Mouse (Mus musculus) limb, embryonic 10.5 days (tissue): ENCODE results near the gene Atxn3. TPM values are rescaled to one million over a fixed set of nuclear protein-coding genes. Genes with fewer than 3 reads are reported as not detected.

Source experiments
- DNase-seq: peaks from one replicate; pipeline ENCODE4 v3.0.0-alpha.2; 2017; ENCODE audit warnings: low spot score
- H3K27ac ChIP-seq: fragments of 300-500 bp; sonication (generic); 2 replicates; pipeline ENCODE4 v1.5.1; 2016; ENCODE audit warnings: mild to moderate bottlenecking
- H3K27me3 ChIP-seq: fragments of 300-500 bp; sonication (generic); 2 replicates; pipeline ENCODE4 v1.6.1; 2016; ENCODE audit warnings: low read depth, mild to moderate bottlenecking; ENCODE audit not compliant: poor library complexity, severe bottlenecking
- H3K36me3 ChIP-seq: fragments of 300-500 bp; sonication (generic); 2 replicates; pipeline ENCODE4 v1.6.1; 2016; ENCODE audit warnings: mild to moderate bottlenecking, moderate library complexity
- H3K4me1 ChIP-seq: fragments of 300-500 bp; sonication (generic); 2 replicates; pipeline ENCODE4 v1.6.1; 2016
- H3K4me3 ChIP-seq: fragments of 300-500 bp; sonication (generic); 2 replicates; pipeline ENCODE4 v1.5.1; 2016; ENCODE audit warnings: mild to moderate bottlenecking, moderate library complexity
- H3K9me3 ChIP-seq: fragments of 300-500 bp; sonication (generic); replicated peaks from 2 replicates; pipeline ENCODE4 v1.6.1; 2016; ENCODE audit warnings: mild to moderate bottlenecking
- WGBS: fragments of 180-500 bp; shearing (Covaris S2); methylation state at CpG from one replicate; pipeline ENCODE4 v1.1.7; 2016; 5-methylcytosine and 5-hydroxymethylcytosine counted together
- polyA plus RNA-seq: library from polyadenylated mRNA; unstranded; fragments of >200 nt; fragmentation: Nextera tagmentation; extraction: Ambion mirVana; gene quantifications from 2 replicates; pipeline ENCODE4 v1.2.1, GENCODE M21; 2016

The Atxn3 gene
- polyA plus RNA-seq, 1 experiment from 2014 or later: 8.3 TPM

DNA sequence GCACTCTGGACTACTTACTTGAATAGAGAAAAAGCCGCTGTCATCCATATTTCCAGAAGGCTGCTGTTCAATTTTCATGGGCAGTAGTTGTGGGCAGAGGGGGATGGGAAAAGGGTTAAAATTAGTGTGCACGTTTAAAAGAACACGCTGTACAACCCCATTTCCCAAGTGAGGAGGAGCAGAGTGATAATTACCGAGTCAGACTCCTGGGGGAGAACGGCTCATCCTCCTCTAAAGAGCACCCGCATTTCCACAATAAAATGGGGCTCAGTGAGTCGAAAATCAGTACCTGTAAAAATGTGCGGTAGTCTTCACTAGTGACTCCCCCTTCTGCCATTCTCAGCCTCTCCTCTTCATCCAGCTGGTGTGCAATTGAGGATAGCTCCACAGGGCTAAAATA is 10.1 kb downstream of the Atxn3 start:
- H3K36me3 ChIP-seq: peaks cover 46% of the 10 kb centered on the region
- no peaks in the 10 kb centered on the region for H3K27me3 ChIP-seq
- DNase-seq: no peak
- H3K4me3 ChIP-seq: no peak overlapping the region
- WGBS: 91% methylated on average over 8 of the region's 8 CpGs
- H3K4me1 ChIP-seq: no peaks in the 10 kb centered on the region
- H3K27ac ChIP-seq: no peak overlapping the region
- H3K9me3 ChIP-seq: no peaks in the 10 kb centered on the region

DNA sequence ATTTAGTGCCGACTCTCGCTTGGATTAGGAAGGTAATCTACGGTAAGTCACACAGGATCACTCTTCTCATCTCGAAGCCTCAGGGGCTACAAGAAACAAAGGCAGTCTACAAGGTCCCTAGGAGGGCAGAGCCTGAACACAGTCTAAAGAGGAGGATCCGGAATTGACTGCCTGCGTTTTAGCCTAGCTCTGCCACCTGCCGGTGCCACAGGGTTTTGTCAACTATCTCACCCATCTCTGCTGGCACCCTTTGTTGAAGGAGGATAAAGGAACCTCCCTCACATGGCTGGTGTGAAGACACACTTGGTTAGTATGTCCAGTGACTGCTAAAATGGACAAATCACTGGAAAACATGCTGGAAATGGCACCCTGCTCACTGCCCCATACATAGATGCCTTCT is 20.5 kb downstream of the Atxn3 start:
- WGBS: 88% methylated on average over 7 of the region's 7 CpGs
- Histone ChIP-seq H3K36me3 (peaks cover 87% of the 10 kb centered on the region), H3K27me3 (no peaks in the 10 kb centered on the region), H3K27ac (no peak overlapping the region), H3K9me3 (no peaks in the 10 kb centered on the region), H3K4me3 (no peak overlapping the region), H3K4me1 (no peaks in the 10 kb centered on the region)
- DNase-seq: no peak

DNA sequence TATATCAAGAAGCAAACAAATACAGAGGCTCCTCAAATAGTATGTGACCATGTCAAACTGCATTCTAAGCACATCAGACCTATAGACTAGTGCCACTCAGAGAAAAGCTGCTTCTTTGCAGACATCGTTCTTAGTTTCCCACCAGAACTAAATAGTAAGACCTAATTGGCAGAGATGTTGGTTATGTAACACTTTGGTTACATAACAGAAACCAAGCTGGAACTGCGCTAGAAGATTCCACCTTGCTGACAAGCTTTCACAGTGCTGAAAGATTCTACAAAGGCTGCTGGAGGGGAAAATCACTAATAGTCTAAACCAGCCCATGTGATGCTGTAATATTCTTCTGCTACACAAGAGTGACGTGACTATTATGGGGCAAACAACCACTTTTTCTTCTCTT is 22.8 kb downstream of the Atxn3 start:
- Histone ChIP-seq H3K4me3 (no peak overlapping the region), H3K4me1 (no peaks in the 10 kb centered on the region), H3K27me3 (no peaks in the 10 kb centered on the region), H3K27ac (no peak overlapping the region), H3K36me3 (peaks cover 90% of the 10 kb centered on the region), H3K9me3 (no peaks in the 10 kb centered on the region)
- 92% methylated on average over 3 of the region's 3 CpGs for WGBS
- no peak for DNase-seq

DNA sequence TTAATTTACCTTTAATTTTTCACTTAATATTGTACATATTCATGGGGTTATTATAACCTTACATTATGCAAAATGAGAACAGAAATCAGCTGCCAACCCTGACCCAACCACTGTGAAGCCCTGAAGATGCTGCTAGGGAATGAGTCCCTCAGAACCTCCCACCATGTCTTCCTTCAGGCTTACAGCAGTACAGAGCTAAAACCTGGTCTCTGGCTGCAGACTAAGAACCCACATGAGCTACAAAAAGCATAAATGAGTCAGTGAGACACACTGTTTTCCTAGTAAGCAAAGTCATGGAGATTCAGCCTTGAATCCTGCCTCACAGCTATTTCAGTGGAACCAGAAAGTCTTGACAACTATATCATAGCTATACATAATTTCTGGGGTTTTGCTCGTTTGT is 29.6 kb downstream of the Atxn3 start:
- Histone ChIP-seq H3K27me3 (no peaks in the 10 kb centered on the region), H3K27ac (no peak overlapping the region), H3K4me1 (no peaks in the 10 kb centered on the region), H3K4me3 (no peak overlapping the region), H3K36me3 (peaks cover 99% of the 10 kb centered on the region), H3K9me3 (no peaks in the 10 kb centered on the region)
- DNase-seq: no peak
- WGBS: 90% methylated on average over 1 of the region's 1 CpGs

DNA sequence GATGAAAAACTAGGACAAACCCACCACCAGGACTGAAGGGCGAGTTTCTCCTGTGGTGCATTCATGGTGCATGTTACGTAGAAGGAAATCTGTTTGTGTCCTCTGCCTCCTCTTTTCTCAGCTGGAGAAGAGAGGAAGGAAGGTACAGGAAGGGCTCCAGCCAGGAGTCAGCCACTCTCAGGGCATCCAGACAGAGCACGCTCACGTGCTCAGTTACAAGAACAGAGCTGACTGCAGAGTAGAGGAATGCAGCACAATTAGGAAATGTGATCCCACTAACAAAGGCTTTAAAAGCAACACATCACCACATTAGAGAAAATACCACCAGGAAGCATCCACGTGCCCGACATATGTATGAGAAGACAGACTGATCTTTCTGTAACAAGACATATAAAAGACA is 35.7 kb downstream of the Atxn3 start:
- 83% methylated on average over 6 of the region's 6 CpGs for WGBS
- H3K9me3 ChIP-seq: no peaks in the 10 kb centered on the region
- H3K4me3 ChIP-seq: no peak overlapping the region
- H3K27ac ChIP-seq: no peak overlapping the region
- H3K27me3 ChIP-seq: no peaks in the 10 kb centered on the region
- H3K36me3 ChIP-seq: peaks cover 52% of the 10 kb centered on the region
- no peak for DNase-seq
- H3K4me1 ChIP-seq: no peaks in the 10 kb centered on the region

DNA sequence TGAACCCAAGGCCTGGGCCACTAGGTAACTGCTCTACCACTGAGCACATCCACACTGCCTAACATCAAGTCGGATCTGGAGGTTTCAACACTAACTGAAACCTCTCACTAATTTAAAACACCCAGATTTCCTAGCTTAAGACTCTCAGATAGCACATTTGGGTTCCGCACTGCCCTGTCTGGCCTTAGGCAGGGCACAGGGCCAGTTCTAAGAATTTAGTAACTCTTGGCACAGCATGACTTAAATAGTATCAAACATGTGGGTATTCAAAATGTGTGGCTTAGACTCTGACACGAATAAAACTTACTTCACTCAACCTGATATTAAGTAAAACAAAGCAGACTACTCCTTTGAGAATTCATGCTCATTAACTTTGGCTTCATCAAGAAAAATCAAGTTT is 38.2 kb downstream of the Atxn3 start:
- WGBS: 89% methylated on average over 3 of the region's 3 CpGs
- no peak for DNase-seq
- no peaks in the 10 kb centered on the region for H3K27me3 ChIP-seq
- no peak overlapping the region for H3K4me3 ChIP-seq
- H3K36me3 ChIP-seq: peaks cover 27% of the 10 kb centered on the region
- no peaks in the 10 kb centered on the region for H3K4me1 ChIP-seq
- H3K27ac ChIP-seq: no peak overlapping the region
- no peaks in the 10 kb centered on the region for H3K9me3 ChIP-seq

DNA sequence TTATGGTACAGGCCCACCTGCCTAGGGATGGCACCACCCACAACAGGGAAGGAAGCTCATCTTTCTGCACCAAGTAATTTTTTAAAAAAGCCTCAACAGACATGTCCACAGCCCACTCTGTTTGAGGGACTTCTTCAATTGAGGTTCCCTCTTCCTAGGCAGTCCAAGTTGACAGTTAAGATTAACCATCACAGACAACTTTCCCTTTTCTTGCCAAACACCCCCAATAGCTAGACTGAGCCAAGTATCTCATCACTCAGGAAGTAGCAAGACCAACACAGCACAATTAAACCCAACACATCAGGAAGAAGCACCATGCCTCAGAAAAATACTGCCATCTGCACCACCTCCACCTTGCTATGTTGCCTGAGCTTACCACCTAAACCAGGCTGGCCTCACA is 40.9 kb downstream of the Atxn3 start:
- H3K4me1 ChIP-seq: peaks cover 7% of the 10 kb centered on the region
- no peak for DNase-seq
- H3K27me3 ChIP-seq: no peaks in the 10 kb centered on the region
- no peaks in the 10 kb centered on the region for H3K9me3 ChIP-seq
- no peak overlapping the region for H3K4me3 ChIP-seq
- H3K27ac ChIP-seq: no peak overlapping the region
- H3K36me3 ChIP-seq: peaks cover 1% of the 10 kb centered on the region

DNA sequence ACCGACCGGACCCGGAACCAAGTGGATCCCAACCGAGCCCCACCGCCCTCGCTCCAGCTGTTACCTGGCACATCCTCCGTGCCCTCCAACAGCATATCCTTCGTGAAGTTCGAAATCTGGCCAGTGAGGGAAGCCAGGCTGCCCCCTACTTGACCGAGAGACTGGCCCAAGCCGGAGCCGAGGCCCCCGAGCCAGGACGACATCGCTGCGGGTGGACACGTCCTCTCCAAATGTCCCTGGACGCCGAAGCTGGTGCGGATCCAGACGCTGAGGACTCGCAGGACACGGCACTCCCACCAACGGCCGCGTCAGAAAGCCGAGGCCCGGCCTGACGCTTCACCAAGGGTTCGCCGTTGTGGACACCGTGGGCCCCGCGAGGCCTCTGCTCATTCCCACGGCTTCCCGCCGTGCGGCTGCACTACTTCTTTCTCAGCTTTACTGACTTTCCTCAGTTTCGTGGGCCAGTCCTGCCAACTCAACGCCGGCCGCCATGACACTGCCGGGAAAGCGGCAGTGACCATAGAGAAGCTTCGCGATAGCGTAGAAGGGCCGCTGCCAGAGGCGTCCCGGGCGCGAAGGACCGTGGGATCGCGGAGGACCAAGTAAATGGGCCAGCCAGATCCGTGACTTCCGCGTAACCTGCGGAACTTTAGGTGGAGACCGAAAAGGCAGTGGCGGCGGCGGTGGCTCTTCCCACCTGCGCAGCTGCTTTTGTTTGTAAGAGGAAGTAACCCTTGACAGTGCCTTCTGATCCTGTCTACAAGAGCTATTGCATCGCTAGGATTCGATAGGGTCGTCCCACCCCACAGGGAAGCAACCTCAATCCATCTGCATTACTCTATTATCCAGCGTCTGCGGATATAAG is 45.2 kb downstream of the Atxn3 start, which contains the start of gene Trip11:
Gene Trip11, minus strand, starts transcription at position 642 of the 865 bp plus-strand sequence.
- no peaks in the 10 kb centered on the region for H3K9me3 ChIP-seq
- peak within 1 kb of the TSS; percentile 96 for H3K4me3 ChIP-seq
- peaks cover 17% of the 10 kb centered on the region for H3K4me1 ChIP-seq
- peaks cover 17% of the 10 kb centered on the region for H3K36me3 ChIP-seq
- WGBS: under 1% methylated on average over 69 of the region's 69 CpGs
- no peaks in the 10 kb centered on the region for H3K27me3 ChIP-seq
- H3K27ac ChIP-seq: peak within 1 kb of the TSS; percentile 92
- DNase-seq: peak; percentile 86

DNA sequence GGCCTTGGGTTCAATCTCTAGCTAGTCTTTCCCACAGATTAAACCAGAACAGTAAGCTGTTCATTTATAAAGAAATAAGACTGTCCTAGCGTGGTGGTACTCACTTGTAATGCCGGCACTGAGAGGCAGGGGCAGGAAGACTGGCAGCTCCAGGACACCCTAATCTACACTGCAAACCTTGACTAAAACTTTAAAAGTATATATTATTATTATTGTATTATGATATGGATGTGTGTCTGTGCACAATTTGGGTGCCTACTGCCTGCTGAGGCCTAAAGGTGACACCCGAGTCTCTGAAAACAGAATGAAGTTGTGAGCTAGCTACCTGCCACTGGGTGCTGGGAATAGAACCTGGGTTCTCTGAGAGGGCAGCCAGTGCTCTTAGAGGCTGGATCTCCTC is 46.7 kb downstream of the Atxn3 start:
- H3K27me3 ChIP-seq: no peaks in the 10 kb centered on the region

DNA sequence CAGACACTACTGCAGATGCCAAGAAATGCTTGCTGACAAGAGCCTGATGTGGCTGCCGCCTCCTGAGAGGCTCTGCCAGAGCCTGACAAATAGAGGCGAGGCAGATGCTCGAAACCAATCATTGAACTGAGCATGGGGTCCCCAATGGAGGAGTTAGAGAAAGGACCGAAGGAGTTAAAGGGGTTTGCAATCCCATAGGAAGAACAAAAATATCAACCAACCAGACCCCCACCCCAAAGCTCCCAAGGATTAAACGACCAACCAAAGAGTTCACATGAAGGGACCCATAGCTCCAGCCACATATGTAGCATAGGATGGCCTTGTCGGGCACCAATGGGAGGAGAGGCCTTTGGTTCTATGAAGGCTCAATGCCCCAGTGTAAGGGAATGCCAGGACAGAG is 47.7 kb downstream of the Atxn3 start:
- H3K4me3 ChIP-seq: no peak overlapping the region
- 95% methylated on average over 6 of the region's 6 CpGs for WGBS
- H3K27ac ChIP-seq: no peak overlapping the region
- H3K9me3 ChIP-seq: no peaks in the 10 kb centered on the region
- H3K27me3 ChIP-seq: no peaks in the 10 kb centered on the region
- peaks cover 17% of the 10 kb centered on the region for H3K4me1 ChIP-seq
- H3K36me3 ChIP-seq: peaks cover 26% of the 10 kb centered on the region
- DNase-seq: no peak

More for the DNA sequence above, 46.7 kb downstream of the Atxn3 start:
- no peak for DNase-seq
- peaks cover 17% of the 10 kb centered on the region for H3K4me1 ChIP-seq
- WGBS: 92% methylated on average over 3 of the region's 3 CpGs
- no peaks in the 10 kb centered on the region for H3K9me3 ChIP-seq
- peak overlapping the region; percentile 96 for H3K4me3 ChIP-seq
- no peak overlapping the region for H3K27ac ChIP-seq
- peaks cover 24% of the 10 kb centered on the region for H3K36me3 ChIP-seq

DNA sequence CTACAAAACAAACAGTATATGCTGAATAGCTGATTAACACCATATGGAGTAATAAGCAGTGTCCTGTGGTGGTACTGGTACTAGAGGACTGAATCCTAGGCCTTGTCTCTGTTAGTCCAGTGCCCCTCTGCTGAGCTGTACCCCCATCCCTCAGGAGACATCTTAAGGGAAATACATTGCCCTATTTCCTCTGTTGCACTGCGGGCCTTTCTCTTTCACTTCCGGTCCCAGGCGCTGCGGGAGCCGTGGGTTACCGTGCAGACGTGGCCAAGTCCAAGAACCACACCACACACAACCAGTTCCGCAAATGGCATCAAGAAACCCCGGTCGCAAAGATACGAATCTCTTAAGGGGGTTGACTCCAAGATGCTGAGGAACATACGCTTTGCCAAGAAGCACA is 52.2 kb downstream of the Atxn3 start:
- H3K4me1 ChIP-seq: no peaks in the 10 kb centered on the region
- whole genome bisulfite sequencing: 96% methylated on average over 12 of the region's 12 CpGs
- H3K36me3 ChIP-seq: peaks cover 46% of the 10 kb centered on the region
- H3K4me3 ChIP-seq: no peak overlapping the region
- DNase-seq: no peak
- no peaks in the 10 kb centered on the region for H3K27me3 ChIP-seq
- no peaks in the 10 kb centered on the region for H3K9me3 ChIP-seq
- H3K27ac ChIP-seq: no peak overlapping the region

DNA sequence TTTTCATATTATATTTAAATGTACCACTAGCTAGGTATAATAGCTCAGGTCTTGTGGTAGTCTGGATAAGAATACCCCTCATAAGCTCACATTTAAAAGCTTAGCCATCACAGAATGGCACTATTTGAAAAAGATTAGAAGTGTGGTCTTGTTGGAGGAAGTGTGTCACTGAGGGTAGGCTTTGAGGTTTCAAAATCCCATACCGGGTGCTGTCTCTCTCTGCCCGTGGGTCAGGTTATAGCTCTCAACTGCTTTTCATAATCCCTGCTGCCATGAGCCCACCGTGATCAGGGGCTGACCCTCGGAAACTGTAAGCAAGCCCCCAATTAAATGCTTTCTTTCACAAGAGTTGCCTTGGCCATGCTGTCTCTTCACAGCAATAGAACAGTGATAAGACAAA is 53.1 kb downstream of the Atxn3 start:
- Histone ChIP-seq H3K9me3 (no peaks in the 10 kb centered on the region), H3K4me3 (no peak overlapping the region), H3K36me3 (peaks cover 51% of the 10 kb centered on the region), H3K27me3 (no peaks in the 10 kb centered on the region), H3K27ac (no peak overlapping the region), H3K4me1 (no peaks in the 10 kb centered on the region)
- 91% methylated on average over 4 of the region's 4 CpGs for WGBS
- DNase-seq: no peak

DNA sequence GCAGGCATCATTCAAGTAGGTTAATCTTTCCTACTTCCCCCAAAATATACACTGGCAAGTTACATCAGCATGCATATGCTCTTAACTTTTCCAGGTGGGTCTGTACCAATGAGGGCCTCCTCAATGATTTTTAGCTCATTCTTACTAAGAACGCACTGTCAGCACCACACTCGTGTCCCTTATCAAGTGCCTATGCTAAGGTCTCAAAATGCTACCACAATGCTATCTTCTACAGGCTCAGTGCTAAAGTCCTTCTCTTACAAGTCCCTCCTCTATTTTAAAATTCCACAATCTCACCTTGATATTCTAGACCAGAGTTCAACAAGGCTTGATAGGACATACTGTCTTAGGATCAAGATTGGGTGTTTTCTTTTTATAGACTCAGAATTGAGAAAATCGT is 53.9 kb downstream of the Atxn3 start:
- peaks cover 51% of the 10 kb centered on the region for H3K36me3 ChIP-seq
- H3K9me3 ChIP-seq: no peaks in the 10 kb centered on the region
- H3K4me1 ChIP-seq: no peaks in the 10 kb centered on the region
- no peaks in the 10 kb centered on the region for H3K27me3 ChIP-seq
- 97% methylated on average over 3 of the region's 3 CpGs for WGBS
- H3K4me3 ChIP-seq: no peak overlapping the region
- no peak for DNase-seq
- no peak overlapping the region for H3K27ac ChIP-seq
